Mouse (Mus musculus) forebrain, embryonic 10.5 days (tissue): ENCODE measurements around the gene B4galnt1. TPM values are rescaled to one million over a fixed set of nuclear protein-coding genes. Genes with fewer than 3 reads are reported as not detected.
A peak's percentile ranks its signal among the peaks of the same experiment; 100 is the strongest.

Experiments used
- DNase-seq: peaks from one replicate; pipeline ENCODE4 v3.0.0-alpha.2; 2017; ENCODE audit warnings: low spot score; ENCODE audit errors: extremely low spot score
- H3K27ac ChIP-seq: fragments of 300-500 bp; sonication (generic); 2 replicates; pipeline ENCODE4 v1.5.1; 2016; ENCODE audit warnings: mild to moderate bottlenecking
- H3K27me3 ChIP-seq: fragments of 300-500 bp; sonication (generic); 2 replicates; pipeline ENCODE4 v1.6.1; 2016; ENCODE audit warnings: mild to moderate bottlenecking; ENCODE audit not compliant: poor library complexity, severe bottlenecking
- H3K36me3 ChIP-seq: fragments of 300-500 bp; sonication (generic); replicated peaks from 2 replicates; pipeline ENCODE4 v1.6.1; 2016; ENCODE audit warnings: mild to moderate bottlenecking, moderate library complexity
- H3K4me1 ChIP-seq: fragments of 300-500 bp; sonication (generic); 2 replicates; pipeline ENCODE4 v1.6.1; 2016
- H3K4me3 ChIP-seq: fragments of 300-500 bp; sonication (generic); 2 replicates; pipeline ENCODE4 v1.5.1; 2016; ENCODE audit warnings: mild to moderate bottlenecking, moderate library complexity
- H3K9me3 ChIP-seq: fragments of 300-500 bp; sonication (generic); 2 replicates; pipeline ENCODE4 v1.6.1; 2016; ENCODE audit warnings: mild to moderate bottlenecking, moderate library complexity
- WGBS: fragments of 180-500 bp; shearing (Covaris S2); methylation state at CpG from one replicate; pipeline ENCODE4 v1.1.7; 2016; 5-methylcytosine and 5-hydroxymethylcytosine counted together
- polyA plus RNA-seq: library from polyadenylated mRNA; unstranded; fragments of >200 nt; fragmentation: Nextera tagmentation; extraction: Ambion mirVana; gene quantifications from 2 replicates; pipeline ENCODE4 v1.2.1, GENCODE M21; 2016

B4galnt1 gene
- polyA plus RNA-seq, 1 experiment from 2014 or later = 4.0 TPM

- under 1% methylated on average over 23 of the region's 23 CpGs for WGBS
- peak; percentile 88 for DNase-seq
- Histone ChIP-seq H3K9me3 (no peaks in the 10 kb centered on the region), H3K36me3 (peaks cover 3% of the 10 kb centered on the region), H3K4me3 (peak overlapping the region; percentile 48), H3K4me1 (peaks cover 45% of the 10 kb centered on the region), H3K27me3 (peaks cover 90% of the 10 kb centered on the region), H3K27ac (no peak overlapping the region)
These were observed 12.7 kb downstream of the B4galnt1 start for GRCm38 (mm10) chr10:127177719-127178118.

- 3% methylated on average over 41 of the region's 41 CpGs for WGBS
- Histone ChIP-seq H3K27ac (0 out of 2 replicates have a peak overlapping the region, but pooled peaks have one; percentile 11), H3K27me3 (peaks cover 92% of the 10 kb centered on the region), H3K4me3 (peak overlapping the region; percentile 48), H3K4me1 (peaks cover 50% of the 10 kb centered on the region), H3K36me3 (peaks cover 11% of the 10 kb centered on the region), H3K9me3 (no peaks in the 10 kb centered on the region)
- no peak for DNase-seq
These were observed 13.4 kb downstream of the B4galnt1 start for GRCm38 (mm10) chr10:127178286-127179027.

- Histone ChIP-seq H3K27ac (no peak within 1 kb of the TSS), H3K4me3 (peak within 1 kb of the TSS; percentile 43), H3K9me3 (no peaks in the 10 kb centered on the region), H3K36me3 (peaks cover 20% of the 10 kb centered on the region), H3K27me3 (peaks cover 96% of the 10 kb centered on the region), H3K4me1 (peaks cover 66% of the 10 kb centered on the region)
- DNase-seq = no peak
- under 1% methylated on average over 34 of the region's 34 CpGs for WGBS
These were observed 15.1 kb downstream of the B4galnt1 start, which contains the start of gene Slc26a10 for GRCm38 (mm10) chr10:127179871-127180694. Gene Slc26a10 (minus strand): TSS chr10:127180645.

GRCm38 (mm10) chr10:127180695-127181047, 15.6 kb downstream of the B4galnt1 start:
- no peak overlapping the region for H3K27ac ChIP-seq
- H3K27me3 ChIP-seq = peaks cover 100% of the 10 kb centered on the region
- DNase-seq = no peak
- 11% methylated on average over 3 of the region's 3 CpGs for WGBS
- H3K4me1 ChIP-seq = peaks cover 71% of the 10 kb centered on the region
- H3K36me3 ChIP-seq = peaks cover 24% of the 10 kb centered on the region
- no peaks in the 10 kb centered on the region for H3K9me3 ChIP-seq
- peak overlapping the region; percentile 43; the same call in 1 of the 2 replicates for H3K4me3 ChIP-seq

- Histone ChIP-seq H3K9me3 (peaks cover 1% of the 10 kb centered on the region; the same call in 1 of the 2 replicates), H3K27me3 (peaks cover 95% of the 10 kb centered on the region), H3K27ac (no peak overlapping the region), H3K4me3 (no peak overlapping the region), H3K36me3 (peaks cover 32% of the 10 kb centered on the region), H3K4me1 (peaks cover 67% of the 10 kb centered on the region)
- 70% methylated on average over 6 of the region's 6 CpGs for WGBS
- no peak for DNase-seq
These were observed 16.5 kb downstream of the B4galnt1 start for GRCm38 (mm10) chr10:127181566-127181965.

- Histone ChIP-seq H3K27me3 (peaks cover 85% of the 10 kb centered on the region), H3K27ac (no peak overlapping the region), H3K36me3 (peaks cover 39% of the 10 kb centered on the region), H3K4me1 (peaks cover 66% of the 10 kb centered on the region), H3K9me3 (peaks cover 5% of the 10 kb centered on the region; the same call in 1 of the 2 replicates), H3K4me3 (no peak overlapping the region)
- 91% methylated on average over 4 of the region's 4 CpGs for WGBS
- DNase-seq = no peak
These were observed 17.6 kb downstream of the B4galnt1 start for GRCm38 (mm10) chr10:127182624-127183023.

- peaks cover 39% of the 10 kb centered on the region for H3K36me3 ChIP-seq
- 0 out of 2 replicates have a peak overlapping the region, but pooled peaks have one; percentile 4 for H3K27ac ChIP-seq
- peak overlapping the region; percentile 19 for H3K4me3 ChIP-seq
- WGBS = 7% methylated on average over 20 of the region's 20 CpGs
- no peak for DNase-seq
- peaks cover 73% of the 10 kb centered on the region for H3K27me3 ChIP-seq
- peaks cover 5% of the 10 kb centered on the region; the same call in 1 of the 2 replicates for H3K9me3 ChIP-seq
- peaks cover 66% of the 10 kb centered on the region for H3K4me1 ChIP-seq
These were observed 18.7 kb downstream of the B4galnt1 start for GRCm38 (mm10) chr10:127183759-127184158.

- H3K4me3 ChIP-seq = no peak overlapping the region; the same call in 1 of the 2 replicates
- 75% methylated on average over 9 of the region's 9 CpGs for WGBS
- H3K27ac ChIP-seq = 0 out of 2 replicates have a peak overlapping the region, but pooled peaks have one; percentile 27
- H3K27me3 ChIP-seq = peaks cover 60% of the 10 kb centered on the region
- peaks cover 67% of the 10 kb centered on the region for H3K4me1 ChIP-seq
- H3K9me3 ChIP-seq = peaks cover 5% of the 10 kb centered on the region; the same call in 1 of the 2 replicates
- H3K36me3 ChIP-seq = peaks cover 39% of the 10 kb centered on the region
- DNase-seq = no peak
These were observed 20.1 kb downstream of the B4galnt1 start for GRCm38 (mm10) chr10:127185101-127185500.

GRCm38 (mm10) chr10:127185506-127185905, 20.5 kb downstream of the B4galnt1 start:
- peaks cover 5% of the 10 kb centered on the region; the same call in 1 of the 2 replicates for H3K9me3 ChIP-seq
- H3K36me3 ChIP-seq = peaks cover 40% of the 10 kb centered on the region
- DNase-seq = no peak
- H3K27me3 ChIP-seq = peaks cover 56% of the 10 kb centered on the region
- no peak overlapping the region for H3K27ac ChIP-seq
- 86% methylated on average over 15 of the region's 15 CpGs for WGBS
- H3K4me3 ChIP-seq = no peak overlapping the region
- peaks cover 67% of the 10 kb centered on the region for H3K4me1 ChIP-seq

- no peak overlapping the region for H3K27ac ChIP-seq
- H3K27me3 ChIP-seq = peaks cover 56% of the 10 kb centered on the region
- 0 out of 2 replicates have a peak overlapping the region, but pooled peaks have one; percentile 90 for H3K4me3 ChIP-seq
- DNase-seq = no peak
- H3K36me3 ChIP-seq = peaks cover 49% of the 10 kb centered on the region
- peaks cover 73% of the 10 kb centered on the region for H3K4me1 ChIP-seq
- 67% methylated on average over 1 of the region's 1 CpGs for WGBS
- peaks cover 5% of the 10 kb centered on the region; the same call in 1 of the 2 replicates for H3K9me3 ChIP-seq
These were observed 21.4 kb downstream of the B4galnt1 start for GRCm38 (mm10) chr10:127186451-127186850.

- whole genome bisulfite sequencing = 47% methylated on average over 10 of the region's 10 CpGs
- Histone ChIP-seq H3K4me3 (peak overlapping the region; percentile 90), H3K36me3 (peaks cover 57% of the 10 kb centered on the region), H3K9me3 (peaks cover 5% of the 10 kb centered on the region; the same call in 1 of the 2 replicates), H3K4me1 (peaks cover 79% of the 10 kb centered on the region), H3K27ac (peak overlapping the region; percentile 95), H3K27me3 (peaks cover 46% of the 10 kb centered on the region)
- DNase-seq = no peak
These were observed 22.5 kb downstream of the B4galnt1 start for GRCm38 (mm10) chr10:127187371-127188078.

- WGBS = 1% methylated on average over 17 of the region's 21 CpGs
- peaks cover 57% of the 10 kb centered on the region for H3K36me3 ChIP-seq
- H3K27ac ChIP-seq = peak overlapping the region; percentile 95
- peaks cover 40% of the 10 kb centered on the region for H3K27me3 ChIP-seq
- DNase-seq = no peak
- peak overlapping the region; percentile 90 for H3K4me3 ChIP-seq
- peaks cover 5% of the 10 kb centered on the region; the same call in 1 of the 2 replicates for H3K9me3 ChIP-seq
- peaks cover 84% of the 10 kb centered on the region for H3K4me1 ChIP-seq
These were observed 23.0 kb downstream of the B4galnt1 start for GRCm38 (mm10) chr10:127188079-127188453.
